Mouse (Mus musculus) hindbrain, embryonic 12.5 days (tissue): ENCODE data around the gene Mark2. TPM values are rescaled to one million over a fixed set of nuclear protein-coding genes. Genes with fewer than 3 reads are reported as not detected.
A peak's percentile ranks its signal among the peaks of the same experiment; 100 is the strongest.

Experiments used
- ATAC-seq: fragments of 200-750 bp; cut with Nextera tagmentation; 2 replicates; pipeline ENCODE4 v1.8.0; 2017; ENCODE audit warnings: moderate TSS enrichment; ENCODE audit not compliant: low FRiP score
- H3K27ac ChIP-seq: fragments of 300-500 bp; sonication (generic); 2 replicates; pipeline ENCODE4 v1.5.1; 2016; ENCODE audit warnings: mild to moderate bottlenecking
- H3K27me3 ChIP-seq: fragments of 300-500 bp; sonication (generic); 2 replicates; pipeline ENCODE4 v1.6.1; 2016; ENCODE audit warnings: mild to moderate bottlenecking
- H3K36me3 ChIP-seq: fragments of 300-500 bp; sonication (generic); 2 replicates; pipeline ENCODE4 v1.6.1; 2016; ENCODE audit warnings: mild to moderate bottlenecking
- H3K4me1 ChIP-seq: fragments of 300-500 bp; sonication (generic); 2 replicates; pipeline ENCODE4 v1.6.1; 2016
- H3K4me2 ChIP-seq: fragments of 300-500 bp; sonication (generic); replicated peaks from 2 replicates; pipeline ENCODE4 v1.6.1; 2016; ENCODE audit warnings: mild to moderate bottlenecking
- H3K4me3 ChIP-seq: fragments of 300-500 bp; sonication (generic); 2 replicates; pipeline ENCODE4 v1.5.1; 2016; ENCODE audit warnings: mild to moderate bottlenecking
- H3K9ac ChIP-seq: fragments of 300-500 bp; sonication (generic); 2 replicates; pipeline ENCODE4 v1.6.1; 2016; ENCODE audit warnings: mild to moderate bottlenecking, moderate library complexity
- H3K9me3 ChIP-seq: fragments of 300-500 bp; sonication (generic); replicated peaks from 2 replicates; pipeline ENCODE4 v1.6.1; 2016; ENCODE audit warnings: mild to moderate bottlenecking
- WGBS: fragments of 180-500 bp; shearing (Covaris S2); methylation state at CpG from one replicate; pipeline ENCODE4 v1.1.7; 2016; 5-methylcytosine and 5-hydroxymethylcytosine counted together
- polyA plus RNA-seq: library from polyadenylated mRNA; unstranded; fragments of >200 nt; fragmentation: Nextera tagmentation; extraction: Ambion mirVana; gene quantifications from 2 replicates; pipeline ENCODE4 v1.2.1, GENCODE M21; 2016

Mark2 gene
- polyA plus RNA-seq, 1 experiment from 2014 or later, result 64.2 TPM

DNA sequence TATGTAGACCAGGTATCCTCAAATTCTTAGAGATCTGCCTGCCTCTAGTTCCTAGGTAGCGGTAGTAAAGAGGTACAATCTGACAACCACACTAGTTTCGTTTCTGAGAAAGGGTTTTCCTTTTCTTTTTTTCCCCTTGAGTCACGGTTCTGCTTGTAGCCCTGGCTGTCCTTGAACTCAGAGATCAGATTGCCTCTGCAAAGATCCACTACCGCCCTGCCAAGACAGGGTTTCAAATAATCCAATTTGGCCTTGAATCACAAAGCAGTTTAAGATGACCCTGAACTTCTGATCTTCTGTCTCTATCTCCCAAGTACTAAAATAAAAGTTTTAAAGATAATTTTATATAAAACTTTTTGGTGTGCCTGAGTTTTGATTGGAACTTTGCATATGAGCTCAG lies 23.9 kb downstream of the Mark2 start:
- Histone ChIP-seq H3K27ac (no peak overlapping the region), H3K27me3 (no peaks in the 10 kb centered on the region), H3K4me3 (no peak overlapping the region), H3K36me3 (no peaks in the 10 kb centered on the region), H3K9ac (no peak overlapping the region), H3K4me1 (peaks cover 2% of the 10 kb centered on the region), H3K9me3 (no peaks in the 10 kb centered on the region), H3K4me2 (no peak overlapping the region)
- WGBS, result 94% methylated on average over 4 of the region's 4 CpGs
- ATAC-seq, result no peak

DNA sequence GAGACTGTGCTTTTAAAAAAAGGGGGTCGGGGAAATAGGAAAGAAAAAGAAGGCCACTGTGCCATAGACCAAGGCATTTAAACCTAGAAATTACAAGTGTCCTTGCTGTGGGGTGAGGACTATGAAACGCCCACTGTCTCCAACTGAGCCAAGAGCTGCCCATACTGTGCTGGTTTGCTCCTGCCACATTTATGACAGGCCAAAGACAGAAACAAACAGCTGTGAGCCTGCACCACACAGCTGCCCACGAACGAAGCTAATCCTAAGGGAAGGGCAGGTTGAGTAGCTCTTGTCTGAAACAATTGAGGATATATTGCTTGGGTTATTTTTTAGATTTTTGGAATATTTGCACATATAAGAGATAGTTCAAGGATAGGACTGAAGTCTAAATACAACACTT lies 24.8 kb downstream of the Mark2 start:
- H3K27ac ChIP-seq, result no peak overlapping the region
- H3K27me3 ChIP-seq, result no peaks in the 10 kb centered on the region
- H3K9me3 ChIP-seq, result no peaks in the 10 kb centered on the region
- H3K4me2 ChIP-seq, result no peak overlapping the region
- H3K36me3 ChIP-seq, result no peaks in the 10 kb centered on the region
- no peak for ATAC-seq
- no peak overlapping the region for H3K9ac ChIP-seq
- peaks cover 2% of the 10 kb centered on the region for H3K4me1 ChIP-seq
- no peak overlapping the region for H3K4me3 ChIP-seq
- 85% methylated on average over 4 of the region's 4 CpGs for WGBS

DNA sequence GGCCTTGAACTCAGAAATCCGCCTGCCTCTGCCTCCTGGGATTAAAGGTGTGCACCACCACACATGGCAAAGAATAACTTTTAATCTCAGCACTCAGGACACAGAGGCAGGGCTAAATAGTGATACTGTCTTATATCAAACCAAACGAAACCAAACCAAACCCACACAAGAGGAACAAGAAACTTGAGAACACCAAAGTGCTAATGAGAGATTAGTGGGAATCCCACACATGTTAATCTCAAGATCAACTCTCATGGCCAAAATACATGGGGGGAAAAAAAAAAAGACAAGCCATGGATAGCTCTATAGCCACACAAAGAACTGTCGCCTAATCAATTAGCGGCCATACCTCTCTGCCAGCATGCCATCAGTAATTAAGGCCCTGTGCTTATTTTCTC lies 26.1 kb downstream of the Mark2 start:
- Histone ChIP-seq H3K27ac (no peak overlapping the region), H3K27me3 (no peaks in the 10 kb centered on the region), H3K9me3 (no peaks in the 10 kb centered on the region), H3K36me3 (no peaks in the 10 kb centered on the region), H3K4me3 (no peak overlapping the region), H3K4me1 (peaks cover 13% of the 10 kb centered on the region), H3K4me2 (no peak overlapping the region), H3K9ac (no peak overlapping the region)
- no peak for ATAC-seq
- 88% methylated on average over 4 of the region's 4 CpGs for WGBS

DNA sequence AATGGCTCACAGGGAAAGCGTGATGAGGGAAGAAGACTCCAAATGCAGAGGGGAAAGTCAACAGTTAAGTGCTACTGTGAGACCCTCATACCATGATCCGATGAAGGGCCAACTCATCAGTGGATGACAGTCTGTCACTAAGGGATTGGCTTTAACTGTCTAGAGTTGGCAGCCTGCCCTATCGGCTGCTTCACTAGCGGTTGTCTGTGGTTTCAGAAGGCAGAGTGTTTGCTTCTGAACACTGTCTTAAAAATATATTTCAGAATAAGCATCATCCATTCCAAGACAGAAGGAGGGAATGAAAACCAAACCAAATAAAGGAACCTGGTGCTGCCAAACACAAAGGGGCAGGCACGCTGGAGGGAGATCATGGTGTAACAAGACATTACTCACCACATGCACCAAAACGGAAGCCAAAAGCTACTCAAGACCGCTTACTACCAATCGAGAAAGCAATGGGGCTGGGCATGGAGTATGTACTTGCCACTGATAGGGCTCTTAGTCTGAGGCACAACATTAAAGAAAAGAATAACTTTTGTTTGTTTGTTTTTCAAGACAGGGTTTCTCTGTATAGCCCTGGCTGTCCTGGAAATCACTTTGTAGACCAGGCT lies 26.6 kb downstream of the Mark2 start:
- ATAC-seq, result no peak
- H3K36me3 ChIP-seq, result no peaks in the 10 kb centered on the region
- no peaks in the 10 kb centered on the region for H3K27me3 ChIP-seq
- H3K4me2 ChIP-seq, result no peak overlapping the region
- H3K4me1 ChIP-seq, result peaks cover 18% of the 10 kb centered on the region
- H3K9ac ChIP-seq, result no peak overlapping the region
- no peak overlapping the region for H3K27ac ChIP-seq
- no peak overlapping the region for H3K4me3 ChIP-seq
- WGBS, result 90% methylated on average over 8 of the region's 8 CpGs
- H3K9me3 ChIP-seq, result no peaks in the 10 kb centered on the region

DNA sequence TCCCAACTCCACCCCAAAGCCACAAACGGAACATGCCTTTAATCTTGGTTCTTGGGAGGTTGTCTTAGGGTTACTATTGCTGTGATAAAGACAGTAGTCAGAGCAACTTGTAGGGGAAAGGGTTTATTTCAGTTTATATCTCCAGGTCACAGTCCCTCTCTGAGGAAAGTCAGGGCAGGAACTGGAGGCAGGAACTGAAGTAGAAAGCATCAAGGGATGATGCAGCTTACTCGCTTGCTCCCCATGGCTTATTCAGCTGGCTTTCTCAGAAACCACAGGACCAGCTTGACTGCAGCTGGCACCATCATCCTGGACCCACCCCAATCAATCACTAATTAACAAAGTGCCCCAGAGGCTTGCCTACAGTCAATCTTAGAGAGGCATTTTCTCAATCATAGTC lies 28.0 kb downstream of the Mark2 start:
- ATAC-seq, result no peak
- Histone ChIP-seq H3K4me1 (peaks cover 32% of the 10 kb centered on the region), H3K36me3 (no peaks in the 10 kb centered on the region), H3K4me2 (no peak overlapping the region), H3K27me3 (no peaks in the 10 kb centered on the region), H3K4me3 (no peak overlapping the region), H3K27ac (no peak overlapping the region), H3K9me3 (no peaks in the 10 kb centered on the region), H3K9ac (no peak overlapping the region)
- WGBS, result 83% methylated on average over 2 of the region's 2 CpGs

DNA sequence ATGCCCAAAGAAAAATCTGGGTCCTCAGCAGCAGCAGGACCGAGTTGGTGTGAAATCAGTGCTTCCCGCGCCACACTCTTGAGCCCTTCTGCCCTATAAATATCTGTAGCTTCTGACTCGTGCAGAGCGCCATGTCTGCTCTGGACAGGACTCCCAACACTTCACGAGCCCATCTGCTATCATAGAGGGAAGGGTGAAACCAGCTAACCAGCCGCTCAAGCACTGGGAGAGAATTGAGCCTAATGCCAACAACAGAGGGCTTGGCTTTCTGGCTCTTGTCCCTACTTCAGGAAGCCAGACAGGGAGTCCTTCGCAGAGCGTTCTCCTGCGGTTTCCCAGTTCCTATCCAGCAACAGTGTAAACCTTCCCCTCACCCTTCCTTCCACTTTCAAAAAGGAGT lies 30.4 kb downstream of the Mark2 start:
- WGBS, result 52% methylated on average over 10 of the region's 10 CpGs
- H3K9ac ChIP-seq, result no peak overlapping the region
- H3K4me2 ChIP-seq, result no peak overlapping the region
- H3K36me3 ChIP-seq, result no peaks in the 10 kb centered on the region
- peaks cover 44% of the 10 kb centered on the region for H3K4me1 ChIP-seq
- no peak overlapping the region; the same call in 1 of the 2 replicates for H3K27ac ChIP-seq
- no peaks in the 10 kb centered on the region for H3K27me3 ChIP-seq
- no peak for ATAC-seq
- H3K9me3 ChIP-seq, result no peaks in the 10 kb centered on the region
- no peak overlapping the region for H3K4me3 ChIP-seq

DNA sequence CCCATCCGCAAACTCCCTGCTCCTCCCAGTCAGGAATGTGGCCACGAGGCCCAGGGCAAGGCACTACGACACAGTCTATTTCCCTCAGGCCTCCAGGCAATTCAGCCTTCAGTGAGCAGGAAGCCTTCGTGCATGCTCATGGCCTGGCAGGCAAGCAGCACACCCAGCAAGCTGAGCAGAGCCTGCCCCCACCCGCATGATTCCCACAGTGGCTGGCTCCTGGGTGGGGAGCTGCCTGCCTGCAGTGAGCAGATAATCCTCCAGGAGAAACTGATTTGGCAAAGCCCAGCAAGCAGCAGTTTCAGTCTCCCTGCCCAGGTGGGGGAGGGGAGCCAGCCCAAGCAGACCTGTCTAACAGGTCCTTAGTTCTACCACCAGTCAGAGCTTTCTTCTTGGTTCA lies 31.0 kb downstream of the Mark2 start:
- 21% methylated on average over 5 of the region's 5 CpGs for WGBS
- Histone ChIP-seq H3K9me3 (no peaks in the 10 kb centered on the region), H3K27ac (peak overlapping the region; percentile 18; the same call in 1 of the 2 replicates), H3K4me2 (no peak overlapping the region), H3K36me3 (no peaks in the 10 kb centered on the region), H3K9ac (peak overlapping the region; percentile 35; the same call in 1 of the 2 replicates), H3K4me3 (no peak overlapping the region), H3K27me3 (no peaks in the 10 kb centered on the region), H3K4me1 (peaks cover 44% of the 10 kb centered on the region)
- no peak for ATAC-seq

DNA sequence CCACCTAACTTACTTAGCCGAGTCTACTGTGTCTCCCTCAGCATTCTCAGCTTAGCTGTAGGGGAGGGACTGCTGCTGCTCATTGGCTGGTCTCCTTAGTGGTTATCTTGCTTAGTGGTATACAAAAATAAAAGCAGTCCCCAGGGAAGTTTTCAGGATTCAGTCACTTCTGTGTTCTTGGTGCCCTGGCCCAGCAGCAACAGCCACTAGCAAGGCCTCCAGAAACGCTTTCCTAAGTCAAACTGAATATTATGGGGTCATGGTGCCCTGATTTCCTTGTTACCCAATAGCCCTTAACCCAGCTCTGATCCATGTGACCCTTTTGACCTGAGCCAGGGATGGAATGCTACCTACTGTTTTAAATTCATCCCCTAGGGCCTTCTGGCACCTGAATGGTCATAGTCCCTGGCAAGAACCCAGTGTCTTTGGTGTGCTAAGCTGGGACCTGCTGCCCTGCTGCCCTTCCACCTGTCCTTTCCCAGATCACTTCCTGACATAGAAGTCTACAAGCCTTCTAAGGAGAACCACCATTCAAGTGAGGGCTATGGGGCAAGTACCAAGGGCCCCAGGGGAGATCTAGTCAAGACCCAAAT lies 31.8 kb downstream of the Mark2 start:
- Histone ChIP-seq H3K4me2 (no peak overlapping the region), H3K9ac (no peak overlapping the region), H3K27me3 (no peaks in the 10 kb centered on the region), H3K36me3 (no peaks in the 10 kb centered on the region), H3K4me3 (no peak overlapping the region), H3K27ac (no peak overlapping the region), H3K4me1 (peaks cover 44% of the 10 kb centered on the region), H3K9me3 (no peaks in the 10 kb centered on the region)
- no peak for ATAC-seq
- WGBS, result 69% methylated on average over 2 of the region's 2 CpGs

DNA sequence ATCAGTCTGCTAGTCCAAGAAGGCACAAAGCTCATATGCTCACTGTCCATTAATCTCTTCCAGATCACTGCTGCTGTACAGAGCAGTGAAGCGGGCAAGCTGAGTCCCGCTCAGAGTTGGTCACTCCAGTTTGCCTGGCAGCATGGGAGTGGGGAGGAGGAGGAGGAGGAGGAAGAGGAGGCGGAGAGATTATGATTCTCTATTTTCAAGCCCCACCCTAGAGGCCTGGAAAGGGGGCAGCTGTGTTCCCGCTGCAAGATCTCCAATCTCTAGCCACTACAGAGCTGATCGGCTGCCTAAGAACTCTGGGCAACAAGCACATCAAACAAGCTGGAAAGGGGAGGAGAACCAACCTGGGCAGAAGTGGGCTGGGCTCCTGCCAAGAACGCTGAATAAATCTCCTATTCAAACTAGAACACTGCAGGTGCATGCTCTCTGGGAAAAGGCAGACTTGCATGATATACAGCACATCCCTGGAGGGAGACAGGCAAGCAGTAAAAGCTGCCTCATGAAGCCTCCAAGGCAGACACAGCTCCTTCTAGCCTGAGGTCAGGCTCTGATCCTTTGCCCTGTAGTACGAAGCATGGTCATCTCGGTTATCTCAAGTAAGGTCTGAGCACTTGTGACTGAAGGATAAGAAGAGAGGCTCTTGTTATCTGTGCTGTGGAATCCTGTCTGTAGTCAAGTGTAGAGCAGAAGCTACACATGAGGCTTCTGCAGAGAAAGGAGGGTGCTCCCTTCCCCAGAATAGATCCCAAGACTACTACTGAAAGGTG lies 33.5 kb downstream of the Mark2 start:
- Histone ChIP-seq H3K9me3 (no peaks in the 10 kb centered on the region), H3K4me2 (no peak overlapping the region), H3K9ac (no peak overlapping the region), H3K4me3 (no peak overlapping the region), H3K27me3 (no peaks in the 10 kb centered on the region), H3K36me3 (no peaks in the 10 kb centered on the region), H3K4me1 (peaks cover 42% of the 10 kb centered on the region), H3K27ac (peak overlapping the region; percentile 48; the same call in 1 of the 2 replicates)
- no peak for ATAC-seq
- 59% methylated on average over 8 of the region's 8 CpGs for WGBS

DNA sequence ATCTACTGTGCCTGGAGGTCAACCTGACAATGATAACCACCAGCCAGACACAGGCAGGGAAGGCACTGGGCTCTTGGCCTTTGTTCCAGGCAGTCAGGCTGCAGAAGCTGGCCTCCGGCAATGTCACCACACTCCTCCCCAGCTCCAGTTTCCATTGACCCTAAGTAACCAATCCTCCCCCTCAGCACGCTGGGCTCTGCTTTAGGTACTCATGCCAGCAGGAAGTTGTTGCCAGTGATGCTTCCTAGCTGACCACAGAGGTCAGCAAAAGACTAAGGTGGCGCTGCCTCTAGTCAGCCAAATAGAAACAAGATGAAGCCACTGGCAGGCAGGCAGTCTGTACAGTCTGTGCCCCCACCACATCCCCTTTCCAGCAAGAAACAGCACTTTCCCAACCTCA lies 34.7 kb downstream of the Mark2 start:
- Histone ChIP-seq H3K9ac (no peak overlapping the region), H3K4me2 (no peak overlapping the region), H3K4me1 (peaks cover 42% of the 10 kb centered on the region), H3K9me3 (no peaks in the 10 kb centered on the region), H3K36me3 (no peaks in the 10 kb centered on the region), H3K27ac (no peak overlapping the region), H3K27me3 (no peaks in the 10 kb centered on the region), H3K4me3 (no peak overlapping the region)
- WGBS, result 65% methylated on average over 3 of the region's 3 CpGs
- ATAC-seq, result no peak

DNA sequence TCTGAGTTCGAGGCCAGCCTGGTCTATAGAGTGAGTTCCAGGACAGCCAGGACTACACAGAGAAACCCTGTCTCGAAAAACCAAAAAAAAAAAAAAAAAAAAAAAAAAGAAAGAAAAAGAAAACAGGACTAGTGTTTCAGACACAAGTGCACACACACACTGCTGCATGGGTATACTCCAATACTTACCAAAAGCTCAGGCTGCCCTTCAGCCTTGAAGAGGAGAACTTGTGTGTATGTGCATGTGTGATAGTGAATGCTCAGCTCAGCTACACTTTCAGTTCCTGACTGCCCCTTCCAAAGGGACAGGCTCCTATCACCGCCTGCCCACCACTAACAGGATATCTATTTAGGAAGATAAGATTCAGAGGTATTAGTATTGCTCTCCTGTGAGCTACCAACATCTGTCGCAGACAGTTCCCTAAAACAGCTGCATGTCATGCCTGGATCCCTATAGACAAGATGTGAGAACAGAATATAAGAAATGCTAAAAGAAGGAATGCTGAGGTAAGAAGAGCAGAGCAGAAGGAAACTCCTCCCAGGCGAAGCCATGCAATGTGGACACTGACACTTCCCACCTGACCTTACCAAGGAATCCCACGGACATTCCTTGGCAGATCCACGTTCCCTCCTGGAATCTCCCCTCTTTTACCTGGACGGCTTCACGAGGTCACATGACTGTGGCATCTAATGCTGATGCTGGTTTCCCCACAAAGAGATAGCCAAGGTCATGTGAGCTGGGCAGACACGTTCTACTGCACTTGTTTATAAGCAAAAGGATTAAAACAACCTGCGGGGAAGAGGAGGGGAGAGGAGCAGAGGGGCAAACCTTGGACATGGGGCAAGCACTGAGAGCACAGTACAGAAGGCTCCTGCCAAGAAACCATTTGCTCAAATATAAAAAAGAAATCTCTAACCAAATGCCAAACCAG lies 36.0 kb downstream of the Mark2 start:
- Histone ChIP-seq H3K27ac (no peak overlapping the region), H3K4me3 (no peak overlapping the region), H3K4me2 (no peak overlapping the region), H3K4me1 (peaks cover 32% of the 10 kb centered on the region), H3K36me3 (no peaks in the 10 kb centered on the region), H3K9ac (no peak overlapping the region), H3K9me3 (no peaks in the 10 kb centered on the region), H3K27me3 (no peaks in the 10 kb centered on the region)
- no peak for ATAC-seq
- WGBS, result 90% methylated on average over 11 of the region's 11 CpGs

DNA sequence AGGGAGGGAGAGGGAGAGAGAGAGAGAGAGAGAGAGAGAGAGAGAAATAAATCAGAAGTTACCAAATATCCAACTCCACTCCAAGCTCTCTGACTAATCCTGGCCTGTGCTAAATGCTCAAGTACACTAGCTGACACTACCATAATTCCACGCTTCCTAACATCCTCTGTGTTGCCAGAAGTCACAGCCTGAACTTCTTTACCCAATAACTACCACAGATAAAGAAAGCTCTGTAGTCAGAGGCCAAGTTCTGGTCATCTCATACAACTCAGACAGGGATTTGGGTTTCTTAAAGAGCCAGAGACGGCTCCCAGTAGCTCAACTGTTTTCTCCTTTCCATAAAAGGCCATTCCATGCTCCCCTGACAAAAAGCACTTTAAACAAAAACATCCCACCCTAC lies 36.9 kb downstream of the Mark2 start:
- ATAC-seq, result no peak
- Histone ChIP-seq H3K36me3 (no peaks in the 10 kb centered on the region), H3K27ac (no peak overlapping the region), H3K4me3 (no peak overlapping the region), H3K9ac (no peak overlapping the region), H3K4me1 (peaks cover 23% of the 10 kb centered on the region), H3K27me3 (no peaks in the 10 kb centered on the region), H3K9me3 (no peaks in the 10 kb centered on the region), H3K4me2 (no peak overlapping the region)
- WGBS, result 72% methylated on average over 2 of the region's 2 CpGs
